Mouse (Mus musculus) forebrain, postnatal 0 days (tissue): ENCODE results near the gene Txndc15. TPM values are rescaled to one million over a fixed set of nuclear protein-coding genes. Genes with fewer than 3 reads are reported as not detected.
A peak's percentile ranks its signal among the peaks of the same experiment; 100 is the strongest.
"Not testable (repeated sequence)": the region's sequence is repeated elsewhere in the genome, so short reads cannot be mapped to it uniquely, and the experiment has no call there.

Experiments used
- ATAC-seq: fragments of 200-750 bp; cut with Nextera tagmentation; 2 replicates; pipeline ENCODE4 v1.8.0; 2017; ENCODE audit warnings: mild to moderate bottlenecking, moderate library complexity
- DNase-seq: peaks from one replicate; pipeline ENCODE4 v3.0.0-alpha.2; 2015
- H3K27ac ChIP-seq: fragments of 300-500 bp; sonication (generic); 2 replicates; pipeline ENCODE4 v1.5.1; 2014; ENCODE audit warnings: low read depth, mild to moderate bottlenecking, antibody characterized with exemption, low read length, moderate library complexity, mixed read lengths
- H3K27me3 ChIP-seq: fragments of 300-500 bp; sonication (generic); 2 replicates; pipeline ENCODE4 v1.6.1; 2014; ENCODE audit warnings: mild to moderate bottlenecking, low read length, mixed read lengths; ENCODE audit not compliant: insufficient read depth
- H3K36me3 ChIP-seq: fragments of 300-500 bp; sonication (generic); 2 replicates; pipeline ENCODE4 v1.6.1; 2014; ENCODE audit warnings: mild to moderate bottlenecking, moderate library complexity; ENCODE audit not compliant: insufficient read depth
- H3K4me1 ChIP-seq: fragments of 300-500 bp; sonication (generic); 2 replicates; pipeline ENCODE4 v1.6.1; 2014; ENCODE audit warnings: antibody characterized with exemption; ENCODE audit not compliant: insufficient read depth
- H3K4me2 ChIP-seq: fragments of 300-500 bp; sonication (generic); 2 replicates; pipeline ENCODE4 v1.6.1; 2014; ENCODE audit warnings: low read depth, mild to moderate bottlenecking, moderate library complexity
- H3K4me3 ChIP-seq: fragments of 300-500 bp; sonication (generic); 2 replicates; pipeline ENCODE4 v1.5.1; 2014; ENCODE audit warnings: low read depth, low read length, mixed read lengths
- H3K9ac ChIP-seq: fragments of 300-500 bp; sonication (generic); 2 replicates; pipeline ENCODE4 v1.6.1; 2014; ENCODE audit warnings: mild to moderate bottlenecking
- H3K9me3 ChIP-seq: fragments of 300-500 bp; sonication (generic); 2 replicates; pipeline ENCODE4 v1.6.1; 2016; ENCODE audit warnings: low read length
- CTCF ChIP-seq: sonication (generic); IDR thresholded peaks from 2 replicates; pipeline ENCODE4 v1.5.1; 2016; ENCODE audit warnings: antibody characterized with exemption, control low read depth, low read depth
- WGBS: fragments of 180-500 bp; shearing (Covaris S2); extraction: QIAGEN DNeasy Blood & Tissue Kit; methylation state at CpG from one replicate; pipeline ENCODE4 v1.1.7; 2014; 5-methylcytosine and 5-hydroxymethylcytosine counted together
- polyA plus RNA-seq: library from polyadenylated mRNA; unstranded; fragments of >200 nt; fragmentation: Nextera tagmentation; extraction: Ambion mirVana; gene quantifications from 2 replicates; pipeline ENCODE4 v1.2.1, GENCODE M21; 2015
- total RNA-seq: library from RNA; depleted of rRNA; stranded (reverse); fragments of >200 nt; gene quantifications from 2 replicates; pipeline ENCODE4 v1.2.3, GENCODE M21; 2014

Txndc15 gene
- total and polyA plus RNA-seq, 2 experiments from 2014 or later = 116 to 134 TPM

GRCm38 (mm10) chr13:55687927-55688602, 26.4 kb upstream of the Txndc15 start:
- Histone ChIP-seq H3K4me1 (no peaks in the 10 kb centered on the region), H3K36me3 (no peaks in the 10 kb centered on the region), H3K9ac (no peak overlapping the region), H3K9me3 (no peaks in the 10 kb centered on the region), H3K4me3 (no peak overlapping the region), H3K27me3 (no peaks in the 10 kb centered on the region), H3K4me2 (no peak overlapping the region), H3K27ac (no peak overlapping the region)
- no peak for TF ChIP-seq CTCF
- 24% methylated on average over 4 of the region's 4 CpGs for WGBS
- ATAC-seq (no peak), DNase-seq (no peak)

GRCm38 (mm10) chr13:55692535-55693242, 21.8 kb upstream of the Txndc15 start, which contains the start of gene B230219D22Rik:
Gene B230219D22Rik, plus strand, starts transcription at chr13:55693124.
- H3K4me3 ChIP-seq = peak within 1 kb of the TSS; percentile 97
- peaks cover 16% of the 10 kb centered on the region for H3K4me1 ChIP-seq
- no peaks in the 10 kb centered on the region for H3K9me3 ChIP-seq
- H3K36me3 ChIP-seq = no peaks in the 10 kb centered on the region
- peak within 1 kb of the TSS; percentile 97 for H3K27ac ChIP-seq
- TF ChIP-seq CTCF = peak; percentile 49
- H3K9ac ChIP-seq = peak within 1 kb of the TSS; percentile 99
- H3K27me3 ChIP-seq = no peaks in the 10 kb centered on the region
- 3% methylated on average over 48 of the region's 51 CpGs for WGBS
- H3K4me2 ChIP-seq = peak within 1 kb of the TSS; percentile 62
- DNase-seq (peak; percentile 98), ATAC-seq (peak; percentile 99)

- under 1% methylated on average over 58 of the region's 70 CpGs for WGBS
- H3K4me1 ChIP-seq = peaks cover 16% of the 10 kb centered on the region
- H3K27ac ChIP-seq = peak overlapping the region; percentile 97
- H3K9me3 ChIP-seq = no peaks in the 10 kb centered on the region
- no peak for TF ChIP-seq CTCF
- peak overlapping the region; percentile 62 for H3K4me2 ChIP-seq
- no peaks in the 10 kb centered on the region for H3K36me3 ChIP-seq
- no peaks in the 10 kb centered on the region for H3K27me3 ChIP-seq
- ATAC-seq (peak; percentile 72), DNase-seq (peak; percentile 46)
- peak overlapping the region; percentile 99 for H3K9ac ChIP-seq
- H3K4me3 ChIP-seq = peak overlapping the region; percentile 97
Observed at GRCm38 (mm10) chr13:55693243-55693721, 21.2 kb upstream of the Txndc15 start.

- Histone ChIP-seq H3K27ac (no peak overlapping the region), H3K36me3 (peaks cover 3% of the 10 kb centered on the region; the same call in 1 of the 2 replicates), H3K9ac (peak overlapping the region; percentile 99), H3K9me3 (no peaks in the 10 kb centered on the region), H3K4me1 (peaks cover 16% of the 10 kb centered on the region), H3K4me2 (peak overlapping the region; percentile 62), H3K4me3 (peak overlapping the region; percentile 97), H3K27me3 (no peaks in the 10 kb centered on the region)
- DNase-seq (peak; percentile 15), ATAC-seq (no peak)
- WGBS = 13% methylated on average over 8 of the region's 8 CpGs
- no peak for TF ChIP-seq CTCF
Observed at GRCm38 (mm10) chr13:55694110-55694509, 20.3 kb upstream of the Txndc15 start.

GRCm38 (mm10) chr13:55695989-55696388, 18.5 kb upstream of the Txndc15 start:
- not testable (repeated sequence) for DNase-seq, ATAC-seq, H3K4me3 ChIP-seq, H3K9me3 ChIP-seq, H3K9ac ChIP-seq, H3K4me2 ChIP-seq, H3K27me3 ChIP-seq, H3K27ac ChIP-seq
- WGBS = 100% methylated on average over 1 of the region's 3 CpGs
- Histone ChIP-seq H3K4me1 (peaks cover 16% of the 10 kb centered on the region), H3K36me3 (peaks cover 16% of the 10 kb centered on the region)

GRCm38 (mm10) chr13:55704301-55704700, 10.1 kb upstream of the Txndc15 start:
- ATAC-seq = no peak
- 90% methylated on average over 4 of the region's 4 CpGs for WGBS
- no peaks in the 10 kb centered on the region for H3K9me3 ChIP-seq
- no peaks in the 10 kb centered on the region for H3K4me1 ChIP-seq
- DNase-seq = no peak
- TF ChIP-seq CTCF = no peak
- no peak overlapping the region for H3K4me2 ChIP-seq
- no peak overlapping the region for H3K27ac ChIP-seq
- peaks cover 28% of the 10 kb centered on the region for H3K36me3 ChIP-seq
- no peak overlapping the region for H3K9ac ChIP-seq
- H3K4me3 ChIP-seq = no peak overlapping the region
- H3K27me3 ChIP-seq = no peaks in the 10 kb centered on the region

- DNase-seq (no peak), ATAC-seq (no peak)
- no peak overlapping the region for H3K27ac ChIP-seq
- no peak for TF ChIP-seq CTCF
- 0 out of 2 replicates have a peak, but pooled peaks cover under 1% of the 10 kb centered on the region for H3K36me3 ChIP-seq
- H3K4me3 ChIP-seq = no peak overlapping the region
- no peak overlapping the region for H3K4me2 ChIP-seq
- H3K9ac ChIP-seq = no peak overlapping the region
- 91% methylated on average over 3 of the region's 3 CpGs for WGBS
- H3K4me1 ChIP-seq = peaks cover 6% of the 10 kb centered on the region
- H3K27me3 ChIP-seq = no peaks in the 10 kb centered on the region
- H3K9me3 ChIP-seq = no peaks in the 10 kb centered on the region
Observed at GRCm38 (mm10) chr13:55712846-55713245, 1.6 kb upstream of the Txndc15 start.
